Mouse (Mus musculus) testis, adult 2 months (tissue): Measurements from ENCODE around the gene Kdm4a.

Experiments used
- CTCF ChIP-seq: fragments of 200-500 bp; IDR thresholded peaks from 2 replicates; pipeline ENCODE4 v1.5.1; 2012; ENCODE audit warnings: low read depth, mild to moderate bottlenecking, inconsistent platforms, low read length, moderate library complexity; ENCODE audit not compliant: control insufficient read depth, insufficient read depth, insufficient replicate concordance
- POLR2A ChIP-seq: fragments of 200-500 bp; IDR thresholded peaks from 2 replicates; pipeline ENCODE4 v1.6.1; 2012; ENCODE audit warnings: low read depth, mild to moderate bottlenecking, inconsistent platforms, low read length, moderate library complexity; ENCODE audit not compliant: control insufficient read depth

DNA sequence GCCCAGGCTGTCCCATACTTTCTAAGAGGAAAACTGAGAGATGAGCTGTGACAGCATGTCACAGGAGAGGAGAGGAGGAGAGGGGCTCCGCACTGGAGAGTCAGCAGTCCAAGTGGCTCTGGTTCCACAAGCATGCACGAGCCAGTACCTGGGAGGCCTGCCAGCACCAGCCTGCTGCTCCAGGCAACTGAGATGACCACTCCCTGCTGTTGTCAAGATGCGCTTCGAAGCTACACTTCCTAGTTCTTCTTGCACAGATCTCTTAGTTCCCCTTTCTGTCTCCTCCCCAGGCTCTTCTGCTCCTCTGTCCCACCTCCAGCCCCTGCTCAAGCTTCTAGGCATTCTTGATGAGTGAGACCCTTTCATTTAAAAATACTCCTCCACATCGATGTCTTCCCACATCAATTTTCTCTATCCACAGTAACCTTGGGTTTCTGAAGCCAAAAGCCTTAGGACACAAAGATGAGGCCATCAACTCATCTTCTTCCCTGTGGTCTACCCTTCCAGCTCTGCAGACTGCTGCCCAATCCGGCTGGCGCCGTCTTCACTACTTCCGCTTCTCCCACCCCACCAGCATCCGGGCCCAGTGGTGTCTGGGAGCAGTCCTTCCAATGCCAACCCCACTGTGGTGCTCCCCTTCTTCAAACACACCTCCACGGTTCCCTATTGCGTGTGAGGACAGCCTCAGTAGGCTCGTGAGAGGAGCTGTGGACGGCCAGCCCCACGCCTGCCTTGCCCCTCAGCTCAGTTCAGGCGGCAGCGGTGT lies 27.6 kb downstream of the Kdm4a start:
- TF ChIP-seq POLR2A: no peak
- TF ChIP-seq CTCF: no peak
